Mouse (Mus musculus): ENCODE measurements around the gene Cpvl. TPM values are rescaled to one million over a fixed set of nuclear protein-coding genes. Genes with fewer than 3 reads are reported as not detected.

Cpvl gene
- polyA plus RNA-seq, 1 experiment = not detected

GRCm38 (mm10) chr6:53982612-53983011, 4.1 kb upstream of the Cpvl start:
- no peak for TF ChIP-seq GATA1 (IDR thresholded peaks at IDR 0.05; ENCODE audit: low read length)

GRCm38 (mm10) chr6:53982047-53982600, 3.7 kb upstream of the Cpvl start:
- TF ChIP-seq GATA1 (IDR thresholded peaks at IDR 0.05; ENCODE audit: low read length) = no peak

DNA sequence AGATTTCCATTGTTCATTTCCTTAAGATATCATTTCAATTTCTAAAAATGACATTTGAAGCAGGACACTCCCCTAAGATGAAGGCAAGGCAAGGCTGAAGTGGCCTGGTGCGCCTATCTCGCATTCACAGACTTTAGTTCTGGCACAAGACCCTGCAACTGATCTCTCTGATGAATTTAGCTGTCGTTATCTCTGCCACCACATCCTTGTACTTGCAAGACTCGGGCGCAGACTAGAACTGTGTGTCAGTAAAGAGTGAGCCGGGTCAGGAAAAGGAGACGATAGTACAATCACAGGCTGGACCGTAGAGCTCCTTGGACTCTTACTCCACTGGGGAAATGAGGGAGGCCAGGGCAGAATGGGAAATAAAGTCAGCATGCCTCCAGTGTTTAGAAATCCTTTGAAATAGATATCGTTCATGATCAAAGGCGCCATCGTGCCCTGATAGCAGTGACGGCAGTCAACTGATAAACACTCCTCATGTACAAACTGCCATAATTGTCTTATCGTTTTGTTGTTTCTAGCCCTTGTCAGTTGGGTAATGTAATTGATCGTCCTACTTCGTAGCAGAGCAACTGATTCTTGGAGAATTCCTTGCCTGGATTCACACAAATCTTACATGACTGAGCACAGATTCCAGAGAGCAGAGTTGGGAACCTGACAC, 2.5 kb upstream of the Cpvl start:
- TF ChIP-seq GATA1 (IDR thresholded peaks at IDR 0.05; ENCODE audit: low read length) = no peak

DNA sequence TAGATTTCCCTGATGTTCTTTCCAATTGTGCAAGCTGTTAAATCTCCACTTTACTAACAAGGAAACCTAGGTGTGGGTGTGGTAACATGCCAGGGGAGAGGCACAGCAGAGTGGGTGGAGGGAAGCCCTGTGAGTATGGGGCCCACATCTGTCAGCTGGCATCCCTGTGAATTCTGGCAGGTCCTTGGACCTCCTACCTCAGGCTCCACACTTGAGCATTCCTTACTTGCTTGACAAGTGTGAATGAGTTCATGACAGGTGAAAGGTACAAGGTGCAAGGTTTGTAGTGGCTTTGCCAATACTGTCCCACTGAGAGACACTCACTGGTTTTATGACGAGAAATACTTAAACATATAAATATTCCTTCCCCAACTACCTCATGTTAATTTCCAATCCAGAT, 4.4 kb downstream of the Cpvl start:
- TF ChIP-seq GATA1 (IDR thresholded peaks at IDR 0.05; ENCODE audit: low read length) = no peak

DNA sequence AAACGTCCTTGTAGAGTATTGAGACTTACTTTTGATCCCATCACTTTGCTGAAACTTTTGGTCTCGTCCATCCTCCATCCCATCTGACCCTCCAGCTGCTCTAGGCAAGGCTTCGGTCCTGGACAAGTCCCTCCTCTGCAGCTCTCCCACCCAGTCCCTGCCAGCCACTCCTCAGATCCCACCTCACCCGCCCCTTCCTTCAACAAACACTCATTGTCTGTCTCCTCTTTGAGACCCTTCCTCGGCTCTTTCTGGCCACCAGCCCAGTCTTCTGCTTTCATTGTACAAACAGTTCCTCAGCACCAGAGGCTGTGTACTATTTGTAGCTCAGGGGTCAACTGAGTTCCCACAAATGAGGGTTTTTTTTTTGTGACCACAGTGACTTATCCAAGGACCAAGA, 5.0 kb downstream of the Cpvl start:
- TF ChIP-seq GATA1 (IDR thresholded peaks at IDR 0.05; ENCODE audit: low read length) = no peak

GRCm38 (mm10) chr6:53972238-53972743, 6.2 kb downstream of the Cpvl start:
- no peak for TF ChIP-seq GATA1 (IDR thresholded peaks at IDR 0.05; ENCODE audit: low read length)

GRCm38 (mm10) chr6:53971729-53972128, 6.7 kb downstream of the Cpvl start:
- no peak for TF ChIP-seq GATA1 (IDR thresholded peaks at IDR 0.05; ENCODE audit: low read length)

DNA sequence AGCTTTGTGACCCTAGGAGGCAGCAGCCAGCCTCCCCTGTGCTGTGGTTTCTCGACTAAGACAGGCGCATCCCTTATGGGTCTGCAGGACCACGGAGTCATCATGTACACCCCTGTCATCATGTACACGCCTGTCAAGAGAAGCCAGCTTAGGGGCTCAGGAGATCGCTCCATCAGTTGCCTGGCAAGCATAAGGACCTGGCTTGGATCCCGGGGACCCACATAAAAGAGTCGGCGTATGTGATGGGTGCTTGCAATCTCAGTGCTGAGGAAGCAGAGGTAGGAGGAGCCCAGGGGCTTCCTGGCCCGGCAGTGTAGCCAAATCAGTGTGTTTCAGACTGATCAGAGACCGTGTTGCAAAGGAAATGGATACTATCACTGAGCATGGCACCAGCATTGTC, 9.4 kb downstream of the Cpvl start:
- no peak for TF ChIP-seq GATA1 (IDR thresholded peaks at IDR 0.05; ENCODE audit: low read length)

GRCm38 (mm10) chr6:53968550-53968949, 9.9 kb downstream of the Cpvl start:
- TF ChIP-seq GATA1 (IDR thresholded peaks at IDR 0.05; ENCODE audit: low read length) = no peak

DNA sequence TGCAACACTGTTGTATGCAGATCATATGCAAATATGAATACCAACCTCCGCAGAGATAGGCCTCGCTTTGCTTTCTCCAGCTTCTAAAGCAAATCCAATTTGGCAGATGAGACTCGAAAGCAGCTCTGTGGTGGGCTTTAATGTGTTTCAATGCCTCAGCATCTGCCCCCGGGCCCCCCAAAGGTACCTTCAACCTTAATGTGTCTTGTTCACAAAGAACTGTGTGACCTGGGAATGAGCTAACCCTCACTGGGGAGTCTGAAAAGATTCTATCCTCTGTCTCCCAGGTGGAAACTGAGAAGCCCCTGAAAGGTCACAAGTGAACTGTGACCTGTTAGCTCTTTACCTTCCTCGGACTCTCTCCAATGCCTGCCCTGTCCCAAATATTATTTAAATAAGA, 11.9 kb downstream of the Cpvl start:
- TF ChIP-seq GATA1 (IDR thresholded peaks at IDR 0.05; ENCODE audit: low read length) = no peak

DNA sequence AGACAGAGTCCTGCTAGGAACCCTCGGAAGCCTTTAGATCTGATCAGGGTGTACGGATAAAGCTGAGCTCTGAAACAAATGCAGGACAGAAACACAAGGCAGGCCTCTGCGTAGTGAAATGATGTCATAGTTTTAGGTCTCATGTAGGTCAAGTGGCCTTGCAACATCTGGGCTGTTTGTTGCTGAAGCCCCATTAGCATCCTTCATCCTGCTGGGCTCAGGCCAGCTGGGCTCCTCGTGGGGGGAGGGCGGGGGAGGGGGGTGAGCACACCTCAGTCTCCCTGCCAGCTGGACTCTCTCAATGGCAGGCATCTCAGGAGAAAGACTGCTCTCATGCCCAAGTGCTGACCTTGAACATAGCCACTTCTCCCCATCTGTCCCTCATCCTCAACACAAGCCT, 12.6 kb downstream of the Cpvl start:
- TF ChIP-seq GATA1 (IDR thresholded peaks at IDR 0.05; ENCODE audit: low read length) = no peak

DNA sequence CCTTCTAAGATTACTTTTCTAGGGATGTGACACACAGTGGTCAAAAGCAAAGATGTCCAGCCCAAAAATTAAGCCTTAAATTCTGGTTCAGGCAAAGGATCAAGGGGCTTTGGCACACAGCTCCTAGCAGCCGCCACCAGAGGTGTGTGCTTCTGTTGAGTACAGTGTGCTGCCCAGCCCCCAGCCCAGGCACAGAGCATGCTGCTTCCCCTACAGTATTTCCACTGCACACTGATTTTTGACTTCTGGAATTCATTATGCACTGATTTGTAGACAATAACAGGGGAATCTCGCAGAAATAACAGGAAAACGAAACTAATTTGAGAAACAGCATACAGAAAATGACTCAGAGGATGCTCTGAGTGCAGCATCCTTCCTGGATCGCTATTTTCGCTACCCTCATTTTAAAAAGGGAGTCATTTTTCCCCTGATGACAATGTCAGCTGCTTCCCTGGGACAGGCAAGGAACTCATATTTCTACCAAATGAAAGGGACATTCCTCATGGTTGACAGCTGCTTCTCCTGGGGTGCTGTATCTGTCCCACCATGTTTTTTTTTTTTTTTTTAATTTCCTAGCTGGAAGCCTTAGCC, 14.5 kb downstream of the Cpvl start:
- TF ChIP-seq GATA1 (IDR thresholded peaks at IDR 0.05; ENCODE audit: low read length) = no peak

DNA sequence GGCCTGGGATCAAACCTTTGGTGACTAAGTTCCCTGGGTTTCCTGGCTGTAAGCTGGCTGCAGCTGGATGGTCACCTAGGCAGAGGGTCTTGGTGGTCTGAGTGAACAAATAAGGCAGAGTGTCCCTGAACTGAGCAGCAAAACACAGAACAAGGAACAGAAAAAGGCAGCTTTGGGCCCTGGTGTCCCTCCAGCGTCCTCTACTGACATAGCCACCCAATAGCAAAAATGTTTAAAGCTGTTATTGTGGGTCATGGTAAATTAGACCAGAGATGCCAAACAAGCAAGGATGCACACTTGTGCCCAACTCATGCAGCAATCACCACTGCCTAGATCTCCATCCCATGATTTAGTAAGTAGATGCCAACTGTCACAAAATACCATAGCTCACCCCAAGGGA, 16.5 kb downstream of the Cpvl start:
- TF ChIP-seq GATA1 (IDR thresholded peaks at IDR 0.05; ENCODE audit: low read length) = no peak

DNA sequence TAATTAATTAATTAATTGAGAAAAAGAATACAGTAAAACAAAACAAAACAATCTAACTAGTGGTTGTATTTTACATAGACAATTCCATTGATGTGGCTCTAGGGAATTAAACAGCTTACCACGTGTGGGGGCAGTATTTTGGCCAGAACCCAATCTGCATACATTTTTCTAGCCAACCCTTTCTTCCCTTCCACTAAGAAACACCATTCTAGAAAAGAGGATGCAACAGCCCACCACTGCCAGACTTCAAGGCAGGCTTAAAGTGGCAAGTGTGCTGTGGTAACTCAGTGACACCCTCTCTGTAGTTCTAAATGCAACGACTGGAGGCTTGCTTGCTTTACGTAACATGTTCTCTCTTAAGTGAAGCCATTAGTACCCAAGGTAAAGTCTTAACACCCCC, 18.6 kb downstream of the Cpvl start:
- no peak for TF ChIP-seq GATA1 (IDR thresholded peaks at IDR 0.05; ENCODE audit: low read length)

- TF ChIP-seq GATA1 (IDR thresholded peaks at IDR 0.05; ENCODE audit: low read length) = no peak
Measured at GRCm38 (mm10) chr6:53958321-53958720, 20.1 kb downstream of the Cpvl start.

DNA sequence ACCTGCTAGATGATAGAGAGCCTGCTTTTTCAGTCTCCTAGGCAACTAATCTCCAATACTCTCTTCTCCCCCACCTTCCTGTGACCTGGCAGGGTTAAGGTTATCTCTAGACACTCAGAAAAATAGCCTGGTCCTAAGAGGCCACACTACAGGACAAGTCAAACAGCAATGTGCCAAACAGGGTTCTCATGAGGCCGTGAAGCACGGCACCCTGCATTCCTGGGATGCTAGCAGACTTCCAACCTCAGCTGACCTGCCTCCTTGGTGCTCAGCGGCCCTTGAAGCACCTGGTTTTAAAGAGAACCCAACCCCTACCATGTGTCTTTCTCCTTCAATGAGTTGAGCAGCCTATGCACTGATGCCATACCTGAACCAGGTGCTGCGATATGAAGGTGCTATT, 22.0 kb downstream of the Cpvl start:
- TF ChIP-seq GATA1 (IDR thresholded peaks at IDR 0.05; ENCODE audit: low read length) = no peak

DNA sequence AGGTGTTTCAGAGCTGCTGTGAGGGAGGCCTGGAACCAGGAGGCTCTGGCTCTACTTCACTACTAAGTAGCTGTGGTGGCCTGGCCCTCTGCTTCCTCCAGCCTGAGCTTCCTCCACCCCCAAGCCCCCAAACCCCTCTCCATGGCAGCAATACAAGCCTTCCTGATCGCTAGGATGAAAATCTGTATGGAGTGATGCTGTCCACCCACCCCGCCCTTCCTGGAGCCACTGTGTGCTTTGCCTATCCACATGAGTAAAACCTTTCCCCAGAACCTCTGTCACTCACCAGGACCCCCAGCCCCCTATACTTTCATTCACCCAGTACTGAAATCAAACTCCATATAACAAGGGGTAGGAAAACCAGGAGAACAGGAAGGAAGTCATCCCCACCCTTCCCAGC, 22.6 kb downstream of the Cpvl start:
- no peak for TF ChIP-seq GATA1 (IDR thresholded peaks at IDR 0.05; ENCODE audit: low read length)
